Mouse (Mus musculus) c-Kit-negative CD71-positive TER-119-positive erythroid progenitor cells, embryonic 14.5 days (primary cell): ENCODE data around the gene Galp.

Experiments used
- DNase-seq: peaks from one replicate; pipeline ENCODE4 v3.0.0-alpha.2; 2013; ENCODE audit warnings: low read depth, low spot score

Galp gene

GRCm38 (mm10) chr7:6196790-6197189, at the start of gene Galp:
Galp (plus strand) TSS chr7:6197090.
- DNase-seq: no peak

GRCm38 (mm10) chr7:6147688-6148087, 49.2 kb upstream of the Galp start:
- DNase-seq: no peak

- no peak for DNase-seq
Measured at GRCm38 (mm10) chr7:6151266-6151665, 45.6 kb upstream of the Galp start.

DNA sequence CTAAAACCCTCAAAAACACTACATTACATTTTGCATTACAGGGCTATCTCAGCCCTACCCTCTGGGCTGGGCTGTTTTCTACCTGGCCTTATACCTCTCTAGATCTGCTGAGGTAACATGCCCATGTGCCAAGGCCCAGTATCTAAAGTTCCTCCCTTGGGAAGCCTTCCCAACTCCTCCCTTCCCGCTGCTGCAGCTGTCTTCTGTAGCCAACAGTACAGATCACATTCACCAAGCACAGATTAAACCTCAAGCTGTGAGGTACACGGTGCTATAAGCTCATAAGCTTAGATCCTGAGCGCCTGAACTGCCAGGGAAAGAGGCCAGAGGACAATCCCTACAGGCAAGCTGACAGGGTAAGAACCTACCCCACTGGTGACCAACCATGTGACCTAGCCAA, 44.9 kb upstream of the Galp start:
- no peak for DNase-seq

GRCm38 (mm10) chr7:6153131-6153530, 43.8 kb upstream of the Galp start:
- no peak for DNase-seq

DNA sequence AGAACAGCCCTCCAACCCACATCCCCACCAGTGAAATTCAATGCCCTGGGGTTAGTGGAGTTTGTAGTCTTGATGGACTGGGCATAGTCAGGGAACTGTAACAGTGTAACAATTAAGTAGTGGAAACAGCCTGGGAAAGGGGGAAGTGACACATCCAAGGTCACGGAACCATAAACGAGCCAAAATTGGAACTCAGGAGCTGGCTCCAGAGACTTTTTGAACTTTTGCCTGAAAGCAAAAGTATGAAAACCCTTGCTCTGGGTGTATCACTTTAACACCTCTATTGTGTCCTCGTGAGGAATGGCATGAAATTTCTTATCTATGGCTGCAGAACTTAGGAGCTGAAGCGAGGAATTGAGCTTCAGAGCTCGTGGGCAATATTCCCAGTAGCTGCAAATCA, 42.7 kb upstream of the Galp start:
- no peak for DNase-seq

- DNase-seq: peak; percentile 25
Measured at GRCm38 (mm10) chr7:6155031-6155872, 41.6 kb upstream of the Galp start.

GRCm38 (mm10) chr7:6155901-6156411, 40.9 kb upstream of the Galp start, which contains the start of gene Zfp787:
Zfp787 (minus strand) TSS chr7:6155997.
- DNase-seq: no peak

- DNase-seq: no peak
Measured at GRCm38 (mm10) chr7:6156901-6157472, 39.9 kb upstream of the Galp start.

GRCm38 (mm10) chr7:6157479-6157878, 39.4 kb upstream of the Galp start:
- DNase-seq: no peak

DNA sequence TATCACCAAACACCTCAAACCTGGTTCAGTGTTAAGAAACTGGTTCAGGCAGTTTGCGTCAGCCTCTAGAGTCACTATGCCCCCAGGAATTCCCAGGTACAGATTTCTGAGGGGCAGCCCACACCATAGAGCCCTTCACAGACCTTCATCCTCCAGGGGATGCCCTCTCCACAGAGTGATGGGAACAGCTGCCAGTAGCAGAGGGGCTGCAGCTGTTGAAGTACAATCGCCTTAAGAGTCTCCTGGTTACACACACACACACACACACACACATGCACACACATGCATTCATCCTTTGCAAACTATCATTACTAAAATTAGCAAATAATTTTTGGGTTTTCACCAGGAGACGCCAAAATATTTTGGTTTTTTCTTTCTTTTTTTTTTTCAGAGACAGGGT, 37.3 kb upstream of the Galp start:
- no peak for DNase-seq

DNA sequence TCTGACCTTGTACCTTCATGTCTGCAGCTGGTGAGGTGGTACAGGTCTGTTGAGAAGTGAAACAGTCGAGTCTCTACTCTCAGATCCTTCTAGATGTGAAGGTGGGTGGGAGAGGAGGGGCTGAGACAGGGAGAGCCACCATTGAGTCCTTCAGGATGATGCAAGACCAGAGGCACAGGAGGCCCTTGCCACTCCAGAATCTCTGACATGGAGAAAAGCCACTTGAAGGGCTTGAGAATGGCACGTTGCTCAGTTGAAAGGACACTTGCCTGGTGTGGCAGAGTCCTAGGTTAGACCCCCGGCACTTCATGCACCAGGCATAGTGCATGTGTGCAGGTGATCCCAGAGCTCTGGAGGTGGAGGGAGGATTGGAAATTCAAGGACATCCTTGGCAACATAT, 35.3 kb upstream of the Galp start:
- DNase-seq: no peak

GRCm38 (mm10) chr7:6162172-6162571, 34.7 kb upstream of the Galp start:
- no peak for DNase-seq

GRCm38 (mm10) chr7:6164671-6165070, 32.2 kb upstream of the Galp start:
- no peak for DNase-seq

GRCm38 (mm10) chr7:6169403-6169802, 27.5 kb upstream of the Galp start:
- no peak for DNase-seq

- no peak for DNase-seq
Measured at GRCm38 (mm10) chr7:6170391-6170790, 26.5 kb upstream of the Galp start.

DNA sequence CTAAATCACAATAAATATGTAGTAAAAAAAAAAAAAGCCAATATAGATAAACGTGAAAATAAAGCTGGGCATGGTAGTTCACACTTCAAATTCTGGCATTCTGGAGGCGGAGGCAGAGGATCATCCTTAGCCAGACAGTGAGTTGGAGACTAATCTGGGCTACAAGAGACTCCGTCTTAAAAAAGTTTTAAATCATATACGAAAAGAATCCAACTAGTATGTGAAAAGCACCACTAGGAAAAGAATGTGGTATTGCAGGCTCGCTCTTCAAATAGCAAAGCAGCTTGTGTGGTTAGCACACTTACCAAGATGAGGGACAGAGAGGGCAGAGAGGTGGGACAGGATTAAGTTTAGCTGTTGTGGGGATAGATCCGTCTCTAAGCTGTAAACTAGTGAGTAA, 26.0 kb upstream of the Galp start:
- DNase-seq: no peak

DNA sequence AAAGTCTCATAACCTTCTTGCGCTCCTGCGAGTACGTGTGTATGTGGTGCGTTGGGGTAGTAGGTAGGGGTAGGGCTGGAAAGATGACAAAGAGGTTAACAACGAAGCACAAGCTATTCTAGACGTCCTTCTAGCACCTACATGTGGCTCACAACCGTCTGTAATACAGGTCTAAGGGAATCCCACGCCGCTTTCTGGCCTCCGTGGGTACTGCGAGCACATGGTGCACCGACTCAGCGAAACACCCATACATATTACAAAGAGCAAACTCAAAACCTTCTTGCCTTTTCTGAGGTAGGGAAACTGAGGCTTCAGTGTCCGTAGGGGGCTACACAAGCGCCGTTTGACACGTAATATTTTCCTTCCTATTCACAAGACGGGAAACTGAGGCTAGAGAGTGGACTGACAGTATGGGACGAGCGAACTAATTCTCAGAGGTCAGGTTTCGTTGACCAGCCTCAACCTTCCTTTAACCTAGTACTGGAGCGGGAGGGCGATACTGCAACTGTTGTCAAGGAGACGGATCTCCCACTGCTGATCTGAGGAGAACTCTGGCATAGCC, 25.4 kb upstream of the Galp start:
- peak; percentile 38 for DNase-seq

- peak; percentile 74 for DNase-seq
Measured at GRCm38 (mm10) chr7:6172006-6172649, 24.8 kb upstream of the Galp start, which contains the start of gene Zfp444. Zfp444 (plus strand) TSS chr7:6172226.

DNA sequence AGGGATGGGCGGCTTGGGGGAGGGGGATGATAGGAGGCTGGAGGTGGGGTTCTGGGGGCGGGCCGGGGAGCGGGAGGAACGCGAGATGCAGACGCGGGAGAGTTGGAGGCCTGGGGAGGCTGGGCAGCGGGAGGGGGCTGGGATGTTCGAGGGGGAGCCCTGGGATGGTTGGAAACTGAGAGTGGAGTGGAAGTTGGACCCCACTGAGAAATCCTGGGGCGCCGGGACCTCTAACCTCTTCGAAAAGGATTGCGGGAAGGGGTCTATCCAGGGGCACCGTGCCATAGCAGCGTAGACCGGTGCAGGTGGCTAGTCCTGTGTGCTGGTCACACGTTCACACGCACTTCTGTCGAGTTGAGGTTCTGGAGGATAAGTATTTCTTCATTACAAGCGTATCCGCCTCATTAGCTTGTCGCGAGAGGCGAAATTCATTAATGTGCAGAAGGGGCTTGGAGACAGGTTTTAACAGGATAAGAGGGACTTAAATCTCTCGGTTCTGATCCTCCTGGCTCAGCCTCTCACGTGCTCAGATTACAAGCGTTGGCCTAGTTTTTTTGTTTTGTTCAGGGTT, 24.1 kb upstream of the Galp start:
- no peak for DNase-seq

DNA sequence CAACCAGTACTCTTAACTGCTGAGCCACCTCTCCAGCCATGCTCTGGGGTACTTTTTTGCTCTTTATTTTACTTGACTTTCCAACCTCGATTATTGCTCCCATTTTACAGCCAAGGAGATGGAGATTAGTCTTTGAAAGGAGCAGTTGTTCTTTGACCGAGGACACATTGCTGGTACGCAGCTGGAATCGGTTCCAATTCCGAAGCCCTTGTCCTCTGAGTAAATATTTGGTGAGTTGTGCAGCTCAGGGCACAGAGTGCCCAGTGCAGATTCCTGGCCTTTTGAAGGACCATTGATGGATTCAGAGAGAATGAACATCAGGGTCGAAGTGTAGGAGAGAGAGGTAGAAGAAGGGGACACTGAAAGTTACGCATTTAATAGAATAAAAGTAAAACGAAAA, 23.0 kb upstream of the Galp start:
- no peak for DNase-seq
